ENCODE assay signal across 13 mouse cellular contexts in the genomic region with DNA sequence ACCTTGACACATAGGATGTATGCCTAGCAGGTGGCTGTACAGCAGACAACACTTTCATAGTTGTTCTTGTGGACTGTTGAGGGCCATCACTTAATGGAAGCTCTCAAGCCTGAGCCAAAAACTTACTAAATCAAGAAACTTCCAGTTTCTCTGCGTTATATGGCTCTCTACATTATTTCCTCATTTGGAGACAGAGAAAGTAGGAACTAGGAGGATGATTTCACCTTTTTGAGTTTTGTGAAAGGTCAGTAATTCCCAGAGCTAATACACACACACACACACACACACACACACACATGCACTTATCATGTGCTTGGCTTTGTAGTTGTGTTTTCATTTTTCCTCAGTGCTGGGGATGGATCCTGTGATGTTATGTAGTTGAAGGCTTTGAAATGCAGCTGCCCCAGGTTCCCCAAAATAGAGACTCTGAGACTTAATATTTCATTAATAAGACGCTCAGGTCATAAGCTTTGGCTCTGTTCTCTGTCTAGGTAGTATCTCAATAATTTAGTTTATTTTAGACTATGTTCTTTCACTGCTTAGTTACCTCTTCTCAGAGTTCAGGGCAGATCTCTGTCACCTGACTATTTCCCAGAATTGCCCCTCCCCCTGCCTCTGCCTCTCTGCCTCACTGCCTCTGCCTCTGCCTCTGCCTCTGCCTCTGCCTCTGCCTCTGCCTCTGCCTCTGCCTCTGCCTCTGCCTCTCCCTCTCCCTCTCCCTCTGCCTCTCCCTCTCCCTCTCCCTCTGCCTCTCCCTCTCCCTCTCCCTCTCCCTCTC. TPM values are rescaled to one million over a fixed set of nuclear protein-coding genes. Genes with fewer than 3 reads are reported as not detected.
DNase-seq lines count a peak whose midpoint lies in the region; ATAC-seq and TF ChIP-seq lines count a peak whose summit lies in the region.
"Had no signal": no experiment of that assay in that cellular context is flagged by ENCODE, and none has a peak within 500 bp of the region (broad histone marks: within the 10 kb centered on the region; RNA-seq: fewer than 3 reads in every experiment).

No protein-coding gene starts in this region.

- ATAC-seq in kidney, embryonic 16.5 days (ENCODE audit: low FRiP score, low TSS enrichment) = no peak
- peak; percentile 60 for ATAC-seq in megakaryocyte, adult 5-6 weeks (ENCODE audit: poor library complexity, severe bottlenecking)

- H3K27ac ChIP-seq in gastrocnemius, adult 2 months = peak overlapping the region; percentile 80
- peak overlapping the region; percentile 81 for H3K27ac ChIP-seq in kidney, embryonic 16.5 days (ENCODE audit: low read length)
- H3K27ac ChIP-seq: hindbrain, embryonic 12.5 days had no signal

- 97% methylated on average over 2 of the region's 2 CpGs for WGBS in kidney, embryonic 16.5 days

- intact Hi-C loops in gastrocnemius, adult 2 months (cut with DNase I) = no loop called here
- intact Hi-C loops in gastrocnemius, postnatal 36 days (cut with DNase I) = no loop called here

- TF ChIP-seq CTCF in gastrocnemius, adult 2 months (IDR thresholded peaks at IDR 0.05) = no peak

- H3K36me3 ChIP-seq in kidney, embryonic 16.5 days (ENCODE audit: insufficient read depth, low read length) = no peaks in the 10 kb centered on the region
- H3K36me3 ChIP-seq: hindbrain, embryonic 12.5 days; limb, embryonic 12.5 days; neural tube, embryonic 13.5 days had no signal

- no peak overlapping the region for H3K4me3 ChIP-seq in gastrocnemius, adult 2 months
- no peak overlapping the region for H3K4me3 ChIP-seq in kidney, embryonic 16.5 days (ENCODE audit: low read length)
- H3K4me3 ChIP-seq: hindbrain, embryonic 12.5 days; limb, embryonic 12.5 days; neural tube, embryonic 13.5 days had no signal

- no peak overlapping the region for H3K9ac ChIP-seq in kidney, embryonic 16.5 days (replicated peaks; ENCODE audit: low read length)
- H3K9ac ChIP-seq: hindbrain, embryonic 12.5 days; limb, embryonic 12.5 days; neural tube, embryonic 13.5 days had no signal

- no peak overlapping the region for H3K4me2 ChIP-seq in kidney, embryonic 16.5 days (replicated peaks; ENCODE audit: low read depth, low read length)
- H3K4me2 ChIP-seq: hindbrain, embryonic 12.5 days; limb, embryonic 12.5 days; midbrain, embryonic 11.5 days; neural tube, embryonic 13.5 days had no signal

- DNase-seq in gastrocnemius, adult 2 months = no peak
- no peak for DNase-seq in gastrocnemius, postnatal 36 days
- DNase-seq in kidney, postnatal 4 days = no peak
- DNase-seq in ZHBTc4 (ENCODE audit: low read depth, low spot score) = peak; percentile 19
- no peak for DNase-seq in ovary, postnatal 10 days (ENCODE audit: low spot score)
- DNase-seq in layer of hippocampus, postnatal 36 days = no peak
- DNase-seq: cerebellum, postnatal 25 days had no signal

- no peaks in the 10 kb centered on the region for H3K27me3 ChIP-seq in kidney, embryonic 16.5 days (ENCODE audit: insufficient read depth, low read length)
- H3K27me3 ChIP-seq: hindbrain, embryonic 12.5 days; limb, embryonic 12.5 days; neural tube, embryonic 13.5 days had no signal

- H3K4me1 ChIP-seq in kidney, embryonic 16.5 days (ENCODE audit: insufficient read depth, low read length) = peaks cover 7% of the 10 kb centered on the region
- H3K4me1 ChIP-seq: hindbrain, embryonic 12.5 days; limb, embryonic 12.5 days had no signal

- no peaks in the 10 kb centered on the region for H3K9me3 ChIP-seq in kidney, embryonic 16.5 days (ENCODE audit: low read length)
- H3K9me3 ChIP-seq: hindbrain, embryonic 12.5 days; neural tube, embryonic 13.5 days had no signal

RNA-seq across cellular contexts. Expression of a gene that starts 4.7 kb away (rescaled TPM):
- total RNA-seq in gastrocnemius, adult 2 months (2021) = 100 to 1,000 TPM; 166 to 198 TPM
- total RNA-seq in gastrocnemius, postnatal 36 days (2021) = 100 to 1,000 TPM; 157 to 177 TPM
- polyA plus RNA-seq in kidney, embryonic 16.5 days (2015; fragmentation: Nextera tagmentation; extraction: Ambion mirVana) = 288 and 305 TPM in 2 replicates
- total RNA-seq in megakaryocyte, adult 5-6 weeks (2015) = 87.8 and 94.6 TPM in 2 replicates
- 162 and 167 TPM in 2 replicates for total RNA-seq in megakaryocyte, adult 5-6 weeks (2017)
- 10 to 100 TPM; 42.7 to 45.3 TPM for total RNA-seq in layer of hippocampus, postnatal 36 days (2021)
